Mouse (Mus musculus): ENCODE results near the gene Foxm1.

GRCm38 (mm10) chr6:128376371-128377085, 13.8 kb downstream of the Foxm1 start:
- TF ChIP-seq CTCF (IDR thresholded peaks at IDR 0.05; ENCODE audit: insufficient read depth, low read depth, low read length) (no peak), POLR2A (IDR thresholded peaks at IDR 0.05; ENCODE audit: insufficient read depth, low read depth, low read length) (no peak)
